Mouse (Mus musculus) heart, adult 8-10 months (tissue): ENCODE data around the gene Fitm2. TPM values are rescaled to one million over a fixed set of nuclear protein-coding genes. Genes with fewer than 3 reads are reported as not detected.
"Not testable (repeated sequence)": the region's sequence is repeated elsewhere in the genome, so short reads cannot be mapped to it uniquely, and the experiment has no call there.

Experiments used
- DNase-seq: peaks from one replicate; pipeline ENCODE4 v3.0.0; 2022; ENCODE audit warnings: low spot score
- total RNA-seq, 4 experiments: library from RNA; stranded (reverse); gene quantifications; 2 replicates each; pipeline ENCODE4 v1.2.4; 2022

The Fitm2 gene
- total RNA-seq, 4 experiments from 2014 or later, result 197 to 218 (median 209) TPM

DNA sequence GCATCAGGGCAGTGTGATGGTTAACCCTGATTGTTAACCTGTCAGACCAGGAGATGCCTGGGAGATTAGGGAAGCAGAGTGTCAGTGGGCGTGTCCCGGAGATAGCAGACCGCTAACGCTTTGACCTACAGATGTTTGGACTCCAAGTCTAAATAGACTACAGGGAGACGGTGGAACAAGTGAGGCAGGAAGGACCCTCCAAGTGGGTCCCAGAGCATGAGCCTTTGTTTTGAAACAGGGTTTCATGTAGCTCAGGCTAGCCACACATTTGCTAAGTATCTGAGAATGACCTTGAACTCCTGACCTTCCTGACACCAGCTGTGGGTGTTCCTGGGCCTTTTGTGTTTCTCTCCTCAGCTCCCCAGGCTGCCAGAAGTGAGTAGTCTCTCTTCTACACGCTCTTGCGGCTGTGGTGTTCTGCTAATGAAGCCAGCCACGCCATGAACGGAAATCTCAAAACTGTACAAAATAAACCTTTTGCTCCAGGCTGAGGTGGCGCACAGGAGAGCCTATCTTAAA is 9.1 kb downstream of the Fitm2 start:
- no peak for DNase-seq

- DNase-seq, result no peak
Measured at GRCm38 (mm10) chr2:163462801-163463200, 9.6 kb downstream of the Fitm2 start.

DNA sequence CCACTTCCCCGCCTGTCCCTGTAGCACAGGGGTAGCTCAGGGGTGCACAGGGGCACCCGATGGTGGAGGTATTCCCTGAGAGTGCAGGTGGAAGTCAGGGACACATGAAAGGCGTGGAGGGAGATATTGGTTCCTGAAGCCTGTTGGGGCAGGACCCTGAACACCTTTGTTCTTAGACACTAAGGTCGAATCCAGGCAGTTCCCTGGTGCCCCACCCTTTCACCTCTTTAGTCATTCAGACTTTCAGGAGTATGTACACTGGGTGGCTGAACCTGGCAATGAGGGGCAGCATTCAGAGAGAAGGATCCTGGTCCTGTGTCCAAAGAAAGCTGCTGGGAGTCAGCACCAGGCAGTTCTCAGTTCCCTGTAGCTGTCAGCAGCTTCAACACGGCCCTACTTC is 10.0 kb downstream of the Fitm2 start:
- DNase-seq, result no peak

GRCm38 (mm10) chr2:163461307-163461706 is 11.1 kb downstream of the Fitm2 start:
- DNase-seq, result not testable (repeated sequence)

- no peak for DNase-seq
Measured at GRCm38 (mm10) chr2:163460622-163461021, 11.8 kb downstream of the Fitm2 start.

DNA sequence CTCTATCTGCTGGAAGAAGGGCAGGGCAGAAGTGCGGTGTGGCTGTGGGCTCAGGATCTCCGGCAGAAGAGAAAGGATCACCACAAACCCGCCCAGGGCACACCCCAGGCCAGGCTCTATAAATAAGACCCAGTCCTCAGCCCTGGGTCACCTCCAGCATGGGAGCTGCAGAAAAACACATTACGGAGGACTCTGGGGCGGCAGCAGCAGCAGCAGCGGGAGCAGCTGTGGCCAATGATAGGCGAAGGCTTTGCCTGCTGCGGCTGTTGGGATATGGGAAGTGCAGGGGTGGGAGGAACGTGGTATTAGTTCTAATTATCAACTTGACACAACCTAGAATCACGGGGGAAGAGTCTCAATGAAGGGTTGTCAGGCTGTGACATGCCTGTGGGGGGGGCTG is 13.0 kb downstream of the Fitm2 start:
- DNase-seq, result no peak

DNA sequence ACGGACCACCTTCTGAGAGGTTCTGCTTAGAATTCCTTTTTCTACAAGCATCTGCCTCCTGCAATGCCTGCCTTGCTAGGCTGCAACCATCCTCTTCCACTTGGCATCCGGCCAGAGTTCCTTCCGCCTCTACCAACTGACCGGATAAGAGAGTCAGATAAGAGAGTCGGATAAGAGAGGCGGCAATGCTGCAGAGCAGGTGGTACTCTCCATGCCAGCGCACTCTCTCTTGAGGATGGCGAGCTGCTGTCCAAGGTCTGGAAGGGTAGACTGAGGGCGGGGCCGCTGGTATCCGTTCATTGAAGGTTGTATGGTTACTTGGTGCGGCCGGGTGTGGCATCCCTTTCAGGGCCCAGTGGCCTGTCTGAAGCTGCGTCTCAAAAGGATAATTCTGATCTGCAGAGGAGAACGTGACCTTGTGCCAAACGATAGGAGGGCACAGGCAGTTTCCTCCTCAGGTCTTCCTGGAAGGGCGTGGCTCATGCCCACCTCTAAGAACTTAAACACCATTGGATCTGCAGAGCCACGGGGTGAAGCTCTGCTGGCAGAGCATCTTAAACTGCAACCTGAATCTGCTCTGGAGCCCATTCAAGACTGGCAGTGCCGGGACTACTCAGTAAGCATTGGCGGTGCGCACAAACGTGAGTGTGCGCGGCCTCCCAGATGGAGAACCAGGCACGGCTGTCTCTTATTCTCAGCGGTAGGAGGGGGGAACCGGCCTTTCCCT is 13.7 kb downstream of the Fitm2 start:
- no peak for DNase-seq

DNA sequence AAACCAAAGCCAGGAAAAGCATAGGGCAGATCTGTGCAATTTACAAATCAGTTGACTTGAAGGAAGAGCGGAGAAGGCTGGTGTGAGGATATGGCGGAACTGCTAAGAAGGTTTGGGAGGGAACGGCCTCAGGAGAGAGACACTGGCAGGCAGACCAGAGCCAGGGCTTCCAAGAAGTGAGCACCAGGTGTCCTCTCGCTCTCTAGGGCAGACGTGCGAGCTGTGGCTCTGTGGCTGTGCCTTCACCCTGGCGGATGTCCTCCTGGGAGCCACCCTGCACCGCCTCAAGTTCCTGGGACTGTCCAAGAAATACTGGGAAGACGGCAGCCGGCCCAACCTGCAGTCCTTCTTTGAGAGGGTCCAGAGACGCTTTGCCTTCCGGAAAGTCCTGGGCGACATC is 19.1 kb downstream of the Fitm2 start:
- no peak for DNase-seq

GRCm38 (mm10) chr2:163452738-163453137 is 19.7 kb downstream of the Fitm2 start:
- no peak for DNase-seq

DNA sequence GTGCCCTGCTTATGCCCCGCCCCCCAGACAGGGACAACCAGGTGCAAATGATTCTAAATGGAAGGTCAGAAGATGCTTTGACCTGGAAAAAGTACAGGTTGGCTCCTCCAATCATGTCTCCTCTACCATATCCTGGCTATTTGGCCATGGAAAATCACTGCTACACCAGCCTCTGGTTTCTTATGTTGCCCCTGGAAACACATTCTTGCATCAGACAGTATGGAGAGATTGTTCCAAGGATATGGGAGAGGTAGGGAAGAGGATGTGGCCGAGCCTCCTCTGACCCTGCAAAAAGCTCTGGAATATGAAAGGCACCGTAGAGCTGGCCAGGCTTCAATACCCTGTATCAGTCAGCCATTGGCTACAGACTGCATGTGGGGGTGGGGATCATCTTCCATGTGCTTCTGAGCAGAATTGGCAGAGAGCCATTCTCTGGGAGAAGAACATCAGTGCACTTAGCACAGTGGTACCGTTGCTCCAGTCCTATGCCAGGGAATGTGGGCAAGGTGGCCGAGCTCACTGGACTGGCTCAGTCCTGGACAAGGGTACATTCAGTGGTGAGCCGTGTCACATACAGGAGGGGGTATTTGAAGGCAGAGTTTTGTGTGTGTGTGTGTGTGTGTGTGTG is 21.6 kb downstream of the Fitm2 start:
- no peak for DNase-seq

DNA sequence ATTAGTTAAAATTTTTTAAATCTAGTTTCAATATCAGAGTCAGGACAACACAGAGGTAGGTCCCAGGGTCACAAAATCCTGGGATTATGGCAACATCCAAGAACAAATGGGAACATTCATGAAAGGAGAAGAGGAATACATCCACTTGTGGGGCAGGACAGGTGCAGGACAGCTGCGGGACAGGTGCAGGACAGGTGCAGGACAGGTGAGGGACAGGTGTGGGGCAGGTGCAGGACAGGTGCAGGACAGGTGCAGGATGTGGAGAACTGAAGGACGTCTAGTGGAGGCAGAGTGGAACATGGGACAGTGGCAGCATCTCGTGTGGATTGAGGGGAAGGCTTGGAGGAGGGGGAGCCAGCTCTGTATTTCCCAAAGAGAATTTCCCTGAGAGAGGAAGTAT is 23.2 kb downstream of the Fitm2 start:
- no peak for DNase-seq

GRCm38 (mm10) chr2:163447375-163447774 is 25.1 kb downstream of the Fitm2 start:
- no peak for DNase-seq

GRCm38 (mm10) chr2:163444017-163444416 is 28.4 kb downstream of the Fitm2 start:
- DNase-seq, result no peak

DNA sequence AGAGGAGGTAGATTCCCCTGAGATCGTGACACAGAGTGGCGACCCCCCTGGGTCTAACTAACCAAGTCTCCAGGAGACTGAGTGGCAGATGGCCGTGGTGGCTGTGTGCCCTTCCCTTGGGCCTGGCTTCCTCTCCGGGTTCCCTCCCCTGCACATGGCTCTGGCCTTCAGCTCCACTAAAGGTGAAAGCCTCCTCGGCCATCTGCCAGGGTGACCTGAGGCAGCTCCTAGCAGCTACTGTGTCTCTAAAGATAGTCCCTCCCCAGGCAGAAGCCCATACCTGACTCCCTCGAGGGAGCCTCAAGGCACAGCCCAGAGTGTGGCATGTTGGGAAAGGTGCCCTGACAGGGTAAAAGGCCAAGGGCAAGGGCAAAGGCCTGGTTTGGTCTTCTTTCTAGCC is 28.9 kb downstream of the Fitm2 start:
- no peak for DNase-seq

DNA sequence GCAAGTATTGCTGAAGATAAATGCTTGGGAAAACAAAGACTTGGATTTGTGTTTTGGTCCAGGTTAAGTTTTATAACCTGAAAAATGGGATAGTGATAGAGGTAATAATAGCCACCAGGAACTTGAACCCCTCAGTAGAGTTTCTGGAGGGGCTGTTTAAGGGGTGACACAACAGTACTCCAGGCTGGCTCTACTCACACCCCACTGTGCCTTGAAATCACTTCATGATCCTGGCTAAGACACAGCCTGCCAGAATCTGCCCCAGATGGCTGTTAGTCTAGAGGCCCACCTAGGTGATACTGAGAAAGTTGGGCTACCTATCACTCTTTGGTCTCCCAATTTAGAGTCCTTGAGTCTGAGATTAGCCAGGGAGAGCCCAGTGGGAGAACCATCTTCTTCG is 32.9 kb downstream of the Fitm2 start:
- no peak for DNase-seq

GRCm38 (mm10) chr2:163438619-163439451 is 33.6 kb downstream of the Fitm2 start:
- no peak for DNase-seq

DNA sequence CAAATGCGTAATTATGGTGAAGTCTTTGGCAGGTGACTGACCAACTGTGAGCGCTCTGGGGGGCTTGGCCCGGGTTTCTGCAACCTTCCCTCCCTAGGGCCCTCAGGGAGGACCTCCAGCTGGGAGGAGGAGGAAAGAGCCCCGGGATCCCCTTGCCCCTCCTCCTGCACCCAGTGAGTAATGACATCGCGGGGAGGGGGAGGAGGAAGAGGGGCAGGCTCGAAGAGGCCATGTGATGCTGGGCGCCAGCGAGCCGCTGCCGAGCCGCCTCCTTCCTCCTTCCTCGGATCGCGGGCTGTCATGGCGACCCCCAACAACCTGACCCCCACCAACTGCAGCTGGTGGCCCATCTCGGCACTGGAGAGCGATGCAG is 34.2 kb downstream of the Fitm2 start, which contains the start of gene Gdap1l1:
Gene Gdap1l1, plus strand, starts transcription at position 231 of the 373 bp plus-strand sequence.
- DNase-seq, result no peak

GRCm38 (mm10) chr2:163437800-163438199 is 34.6 kb downstream of the Fitm2 start:
- DNase-seq, result no peak

GRCm38 (mm10) chr2:163433971-163434370 is 38.5 kb downstream of the Fitm2 start:
- DNase-seq, result no peak

GRCm38 (mm10) chr2:163431289-163431688 is 41.1 kb downstream of the Fitm2 start:
- DNase-seq, result no peak

DNA sequence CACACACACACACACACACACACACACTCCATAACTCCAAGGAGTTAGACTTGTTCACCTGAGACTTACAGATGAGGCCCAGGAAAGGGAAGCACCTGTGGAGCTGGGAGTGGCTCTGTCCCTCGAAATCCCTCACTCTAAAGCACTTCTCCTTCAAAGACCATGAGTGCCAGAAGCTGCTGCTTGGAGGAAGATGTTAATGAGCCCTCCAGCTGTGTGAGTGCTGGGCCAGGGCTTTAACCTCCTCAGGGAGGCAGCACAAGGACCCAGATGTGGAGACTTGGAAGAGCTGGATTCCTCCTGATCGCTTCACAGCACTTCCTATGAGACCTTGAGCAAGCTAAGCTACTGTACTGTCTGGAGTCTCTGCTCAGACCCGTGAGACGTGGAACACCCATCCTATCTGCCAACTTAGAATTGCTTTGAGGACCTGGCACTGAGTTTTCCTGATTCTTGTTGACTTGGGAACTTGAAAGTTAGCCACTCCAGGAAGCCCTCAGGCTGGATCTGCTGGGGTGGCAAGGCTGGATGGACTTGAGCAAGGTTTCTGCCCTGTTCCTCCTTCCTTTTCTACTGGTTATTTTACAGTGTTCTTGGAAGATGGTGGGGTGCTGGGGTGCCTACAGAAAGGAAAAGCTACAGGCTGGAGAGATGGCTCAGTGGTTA is 44.0 kb downstream of the Fitm2 start:
- no peak for DNase-seq

- DNase-seq, result no peak
Measured at GRCm38 (mm10) chr2:163424597-163424996, 47.8 kb downstream of the Fitm2 start, which contains the start of gene Oser1. Gene Oser1, minus strand, starts transcription at chr2:163424697.
